Mouse (Mus musculus) kidney, postnatal 25 days (tissue): ENCODE measurements around the gene Slc45a2.

Experiments used
- DNase-seq, 2 experiments: peaks; one replicate each; pipeline ENCODE4 v3.0.0; 2021; ENCODE audit warnings: mixed read lengths in 2 of 2

The Slc45a2 gene

GRCm38 (mm10) chr15:11004646-11005045, 4.1 kb downstream of the Slc45a2 start:
- no peak for DNase-seq

GRCm38 (mm10) chr15:11008756-11009155, 8.2 kb downstream of the Slc45a2 start:
- peak in 1 of 2 experiments; percentile 31 for DNase-seq

GRCm38 (mm10) chr15:11010976-11011548, 10.5 kb downstream of the Slc45a2 start:
- DNase-seq: no peak

- no peak for DNase-seq
Observed at GRCm38 (mm10) chr15:11014931-11015330, 14.4 kb downstream of the Slc45a2 start.

- peak in 1 of 2 experiments; percentile 14 for DNase-seq
Observed at GRCm38 (mm10) chr15:11026801-11027561, 26.5 kb downstream of the Slc45a2 start.

GRCm38 (mm10) chr15:11030188-11030587, 29.7 kb downstream of the Slc45a2 start:
- no peak for DNase-seq

- DNase-seq: no peak
Observed at GRCm38 (mm10) chr15:11035947-11036474, 35.5 kb downstream of the Slc45a2 start.

GRCm38 (mm10) chr15:11036535-11037375, 36.2 kb downstream of the Slc45a2 start:
- DNase-seq: no peak

- DNase-seq: no peak
Observed at GRCm38 (mm10) chr15:11037376-11037695, 36.8 kb downstream of the Slc45a2 start.

- no peak for DNase-seq
Observed at GRCm38 (mm10) chr15:11037711-11038110, 37.2 kb downstream of the Slc45a2 start, which contains the start of gene Rxfp3. Gene Rxfp3 (minus strand): TSS chr15:11037991.

GRCm38 (mm10) chr15:11038476-11038875, 38.0 kb downstream of the Slc45a2 start:
- peak in 1 of 2 experiments; percentile 68 for DNase-seq

GRCm38 (mm10) chr15:11040067-11040466, 39.5 kb downstream of the Slc45a2 start:
- DNase-seq: no peak

GRCm38 (mm10) chr15:11041229-11041628, 40.7 kb downstream of the Slc45a2 start:
- no peak for DNase-seq

- no peak for DNase-seq
Observed at GRCm38 (mm10) chr15:11042828-11043227, 42.3 kb downstream of the Slc45a2 start.

GRCm38 (mm10) chr15:11053678-11054439, 53.3 kb downstream of the Slc45a2 start:
- DNase-seq: no peak

- no peak for DNase-seq
Observed at GRCm38 (mm10) chr15:11054440-11055080, 54.0 kb downstream of the Slc45a2 start.

GRCm38 (mm10) chr15:11062903-11063302, 62.4 kb downstream of the Slc45a2 start:
- peak in 1 of 2 experiments; percentile 33 for DNase-seq

- no peak for DNase-seq
Observed at GRCm38 (mm10) chr15:11064160-11064557, 63.6 kb downstream of the Slc45a2 start.

GRCm38 (mm10) chr15:11064558-11065411, 64.3 kb downstream of the Slc45a2 start, which contains the start of gene Adamts12:
Gene Adamts12 (plus strand): TSS chr15:11064790.
- peak; percentile 73 to 83 for DNase-seq

GRCm38 (mm10) chr15:11065528-11066171, 65.1 kb downstream of the Slc45a2 start:
- DNase-seq: no peak
